Mouse (Mus musculus) granulocyte monocyte progenitor cell, adult 5-6 weeks (primary cell): ENCODE measurements at regions not wholly inside any gene's neighbourhood (a gene's known extent, or its start where the extent isn't known, plus 50 kb on each side); places are given as distances from the start of the nearest gene placed in this dataset.

Experiments
- ATAC-seq: replicated peaks from 2 replicates; pipeline ENCODE4 v1.8.0; 2016; ENCODE audit warnings: mild to moderate bottlenecking, moderate TSS enrichment, inconsistent platforms; ENCODE audit not compliant: poor library complexity, severe bottlenecking

GRCm38 (mm10) chr14:102037487-102037886 is 307.7 kb downstream of the Lmo7 start:
- no peak for ATAC-seq

- ATAC-seq: no peak
Measured at GRCm38 (mm10) chr14:102031047-102031903, 301.5 kb downstream of the Lmo7 start.

GRCm38 (mm10) chr14:102024646-102025045 is 294.9 kb downstream of the Lmo7 start:
- ATAC-seq: no peak

- no peak for ATAC-seq
Measured at GRCm38 (mm10) chr14:102020161-102020605, 290.4 kb downstream of the Lmo7 start.

GRCm38 (mm10) chr14:102019320-102019719 is 289.6 kb downstream of the Lmo7 start:
- ATAC-seq: no peak

- ATAC-seq: no peak
Measured at GRCm38 (mm10) chr14:102016572-102016971, 286.8 kb downstream of the Lmo7 start.

GRCm38 (mm10) chr14:102014976-102015603 is 285.3 kb downstream of the Lmo7 start:
- no peak for ATAC-seq

GRCm38 (mm10) chr14:102013238-102013637 is 283.5 kb downstream of the Lmo7 start:
- no peak for ATAC-seq

GRCm38 (mm10) chr14:101997535-101997934 is 267.8 kb downstream of the Lmo7 start:
- no peak for ATAC-seq

GRCm38 (mm10) chr14:101984401-101984800 is 254.6 kb downstream of the Lmo7 start:
- no peak for ATAC-seq
